Mouse (Mus musculus) spleen, adult 2 months (tissue): ENCODE measurements around the gene Lima1.

Source experiments
- CTCF ChIP-seq: fragments of 200-500 bp; IDR thresholded peaks from 2 replicates; pipeline ENCODE4 v1.5.1; 2011; ENCODE audit warnings: mild to moderate bottlenecking, inconsistent platforms; ENCODE audit not compliant: insufficient read depth, insufficient read length, insufficient replicate concordance; ENCODE audit errors: extremely low read depth
- POLR2A ChIP-seq: fragments of 200-500 bp; IDR thresholded peaks from 2 replicates; pipeline ENCODE4 v1.6.1; 2011; ENCODE audit warnings: low read depth, low read length, inconsistent platforms

DNA sequence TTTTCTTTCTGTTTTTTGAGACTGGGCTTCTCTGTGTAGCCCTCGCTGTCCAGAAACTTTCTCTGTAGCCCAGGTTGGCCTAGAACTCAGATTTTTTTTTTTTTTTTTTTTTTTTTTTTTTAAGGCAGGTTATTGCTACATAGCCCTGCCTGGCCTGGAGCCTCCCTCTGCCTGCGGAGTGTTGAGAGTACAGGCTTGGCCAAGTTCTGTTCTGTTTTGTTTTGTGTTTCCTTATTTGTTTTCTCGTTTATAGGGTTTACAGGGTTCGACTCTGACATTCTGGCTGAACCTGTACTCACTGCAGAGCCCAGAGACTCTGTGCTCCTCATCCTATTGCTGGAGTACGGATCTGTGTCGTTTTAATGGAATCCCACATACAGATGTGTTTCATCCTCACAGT, 13.7 kb downstream of the Lima1 start:
- no peak for TF ChIP-seq POLR2A
- TF ChIP-seq CTCF, result no peak
